Mouse (Mus musculus): ENCODE data around the gene Nmnat1. TPM values are rescaled to one million over a fixed set of nuclear protein-coding genes. Genes with fewer than 3 reads are reported as not detected.
"Not testable (repeated sequence)": the region's sequence is repeated elsewhere in the genome, so short reads cannot be mapped to it uniquely, and the experiment has no call there.

The Nmnat1 gene
- polyA plus RNA-seq, 1 experiment: 4.5 TPM

GRCm38 (mm10) chr4:149454263-149454662 is 30.7 kb downstream of the Nmnat1 start:
- no peak for DNase-seq
- WGBS: 74% methylated on average over 17 of the region's 17 CpGs
- Histone ChIP-seq H3K4me3 (replicated peaks; ENCODE audit: extremely low read depth, low read depth, low read length) (no peak overlapping the region), H3K4me1 (ENCODE audit: control insufficient read depth, insufficient read depth, low read length) (no peaks in the 10 kb centered on the region)
- TF ChIP-seq POLR2A (IDR thresholded peaks at IDR 0.05; ENCODE audit: borderline replicate concordance, extremely low read depth, low read depth, low read length) (no peak), CTCF (IDR thresholded peaks at IDR 0.05; ENCODE audit: insufficient read depth, low read length) (no peak)

GRCm38 (mm10) chr4:149453656-149454055 is 31.3 kb downstream of the Nmnat1 start:
- H3K4me3 ChIP-seq (replicated peaks; ENCODE audit: extremely low read depth, low read depth, low read length): no peak overlapping the region
- no peaks in the 10 kb centered on the region for H3K4me1 ChIP-seq (ENCODE audit: control insufficient read depth, insufficient read depth, low read length)
- 77% methylated on average over 4 of the region's 4 CpGs for WGBS
- no peak for DNase-seq
- TF ChIP-seq CTCF (IDR thresholded peaks at IDR 0.05; ENCODE audit: insufficient read depth, low read length) (peak; percentile 46), POLR2A (IDR thresholded peaks at IDR 0.05; ENCODE audit: borderline replicate concordance, extremely low read depth, low read depth, low read length) (no peak)

- TF ChIP-seq CTCF (IDR thresholded peaks at IDR 0.05; ENCODE audit: insufficient read depth, low read length): no peak
- no peak for TF ChIP-seq POLR2A (IDR thresholded peaks at IDR 0.05; ENCODE audit: borderline replicate concordance, extremely low read depth, low read depth, low read length)
Measured at GRCm38 (mm10) chr4:149450636-149451035, 34.4 kb downstream of the Nmnat1 start.

GRCm38 (mm10) chr4:149446309-149446708 is 38.7 kb downstream of the Nmnat1 start:
- H3K4me1 ChIP-seq (ENCODE audit: control insufficient read depth, insufficient read depth, low read length): peaks cover 2% of the 10 kb centered on the region; the same call in 1 of the 2 replicates
- DNase-seq: no peak
- no peak overlapping the region for H3K4me3 ChIP-seq (replicated peaks; ENCODE audit: extremely low read depth, low read depth, low read length)
- WGBS: 79% methylated on average over 1 of the region's 1 CpGs
- TF ChIP-seq POLR2A (IDR thresholded peaks at IDR 0.05; ENCODE audit: borderline replicate concordance, extremely low read depth, low read depth, low read length) (no peak), CTCF (IDR thresholded peaks at IDR 0.05; ENCODE audit: insufficient read depth, low read length) (no peak)

More at GRCm38 (mm10) chr4:149450636-149451035, 34.4 kb downstream of the Nmnat1 start:
- no peak for DNase-seq
- WGBS: 73% methylated on average over 3 of the region's 3 CpGs
- Histone ChIP-seq H3K4me1 (ENCODE audit: control insufficient read depth, insufficient read depth, low read length) (no peaks in the 10 kb centered on the region), H3K4me3 (replicated peaks; ENCODE audit: extremely low read depth, low read depth, low read length) (no peak overlapping the region)

- Histone ChIP-seq H3K4me3 (replicated peaks; ENCODE audit: extremely low read depth, low read depth, low read length) (no peak overlapping the region), H3K4me1 (ENCODE audit: control insufficient read depth, insufficient read depth, low read length) (peaks cover 2% of the 10 kb centered on the region; the same call in 1 of the 2 replicates)
- peak; percentile 25 for DNase-seq
- TF ChIP-seq CTCF (IDR thresholded peaks at IDR 0.05; ENCODE audit: insufficient read depth, low read length) (no peak), POLR2A (IDR thresholded peaks at IDR 0.05; ENCODE audit: borderline replicate concordance, extremely low read depth, low read depth, low read length) (no peak)
- 8% methylated on average over 11 of the region's 11 CpGs for WGBS
Measured at GRCm38 (mm10) chr4:149445868-149446267, 39.1 kb downstream of the Nmnat1 start.

GRCm38 (mm10) chr4:149444964-149445701 is 39.9 kb downstream of the Nmnat1 start:
- peak; percentile 83 for TF ChIP-seq CTCF (IDR thresholded peaks at IDR 0.05; ENCODE audit: insufficient read depth, low read length)
- TF ChIP-seq POLR2A (IDR thresholded peaks at IDR 0.05; ENCODE audit: borderline replicate concordance, extremely low read depth, low read depth, low read length): peak; percentile 25; the same call in 1 of the 2 replicates
- peak; percentile 80 for DNase-seq
- Histone ChIP-seq H3K4me1 (ENCODE audit: control insufficient read depth, insufficient read depth, low read length) (peaks cover 2% of the 10 kb centered on the region; the same call in 1 of the 2 replicates), H3K4me3 (replicated peaks; ENCODE audit: extremely low read depth, low read depth, low read length) (peak overlapping the region; percentile 44)
- WGBS: under 1% methylated on average over 36 of the region's 36 CpGs

GRCm38 (mm10) chr4:149444465-149444864 is 40.5 kb downstream of the Nmnat1 start:
- Histone ChIP-seq H3K4me1 (ENCODE audit: control insufficient read depth, insufficient read depth, low read length) (peaks cover 2% of the 10 kb centered on the region; the same call in 1 of the 2 replicates), H3K4me3 (replicated peaks; ENCODE audit: extremely low read depth, low read depth, low read length) (no peak overlapping the region)
- TF ChIP-seq CTCF (IDR thresholded peaks at IDR 0.05; ENCODE audit: insufficient read depth, low read length) (no peak), POLR2A (IDR thresholded peaks at IDR 0.05; ENCODE audit: borderline replicate concordance, extremely low read depth, low read depth, low read length) (no peak)
- no peak for DNase-seq
- WGBS: 59% methylated on average over 1 of the region's 1 CpGs

GRCm38 (mm10) chr4:149442436-149442835 is 42.6 kb downstream of the Nmnat1 start:
- no peak for DNase-seq
- peaks cover 2% of the 10 kb centered on the region; the same call in 1 of the 2 replicates for H3K4me1 ChIP-seq (ENCODE audit: control insufficient read depth, insufficient read depth, low read length)
- TF ChIP-seq CTCF (IDR thresholded peaks at IDR 0.05; ENCODE audit: insufficient read depth, low read length) (no peak), POLR2A (IDR thresholded peaks at IDR 0.05; ENCODE audit: borderline replicate concordance, extremely low read depth, low read depth, low read length) (no peak)
- 34% methylated on average over 3 of the region's 3 CpGs for WGBS
- H3K4me3 ChIP-seq (replicated peaks; ENCODE audit: extremely low read depth, low read depth, low read length): no peak overlapping the region

- H3K4me3 ChIP-seq (replicated peaks; ENCODE audit: extremely low read depth, low read depth, low read length): no peak overlapping the region
- peaks cover 2% of the 10 kb centered on the region; the same call in 1 of the 2 replicates for H3K4me1 ChIP-seq (ENCODE audit: control insufficient read depth, insufficient read depth, low read length)
- 68% methylated on average over 8 of the region's 8 CpGs for WGBS
- TF ChIP-seq POLR2A (IDR thresholded peaks at IDR 0.05; ENCODE audit: borderline replicate concordance, extremely low read depth, low read depth, low read length): no peak
- DNase-seq: no peak
Measured at GRCm38 (mm10) chr4:149440576-149440975, 44.4 kb downstream of the Nmnat1 start.

- H3K4me1 ChIP-seq (ENCODE audit: control insufficient read depth, insufficient read depth, low read length); DNase-seq; H3K4me3 ChIP-seq (replicated peaks; ENCODE audit: extremely low read depth, low read depth, low read length): not testable (repeated sequence)
- 82% methylated on average over 1 of the region's 1 CpGs for WGBS
Measured at GRCm38 (mm10) chr4:149431887-149432286, 53.1 kb downstream of the Nmnat1 start.
